Comparison of ENCODE assay signal across 13 mouse cellular contexts in the genomic region with DNA sequence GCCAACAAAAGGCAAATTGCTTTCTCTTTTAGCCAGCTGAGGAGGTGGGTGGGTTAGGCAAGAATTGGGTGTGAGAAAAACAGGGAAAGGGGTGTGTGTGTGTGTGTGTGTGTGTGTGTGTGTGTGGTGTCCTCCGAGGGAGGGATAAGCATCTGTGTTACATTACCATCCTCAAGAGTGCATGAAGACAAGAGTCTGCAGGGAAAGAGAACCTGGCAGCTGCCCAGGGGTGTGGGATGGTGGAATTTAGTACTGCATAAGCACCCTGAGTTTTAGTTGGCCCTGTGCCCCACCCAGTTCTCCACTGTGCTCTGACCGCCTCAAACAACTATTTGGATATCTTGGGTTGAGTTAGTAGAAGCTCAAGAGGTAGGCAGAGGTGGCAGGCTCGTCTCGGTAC. TPM values are rescaled to one million over a fixed set of nuclear protein-coding genes. Genes with fewer than 3 reads are reported as not detected.
DNase-seq lines count a peak whose midpoint lies in the region; ATAC-seq lines count a peak whose summit lies in the region.
"Had no signal": no experiment of that assay in that cellular context is flagged by ENCODE, and none has a peak within 500 bp of the region (broad histone marks: within the 10 kb centered on the region; RNA-seq: fewer than 3 reads in every experiment).

No protein-coding gene starts in this region.

- no peak overlapping the region for H3K4me3 ChIP-seq in heart, embryonic 11.5 days (ENCODE audit: low read depth, low read length)
- H3K4me3 ChIP-seq: liver, embryonic 13.5 days had no signal

- no peaks in the 10 kb centered on the region for H3K9me3 ChIP-seq in heart, embryonic 11.5 days (replicated peaks; ENCODE audit: control insufficient read depth, low read length)
- H3K9me3 ChIP-seq: liver, embryonic 13.5 days had no signal

- H3K9ac ChIP-seq in heart, embryonic 11.5 days (ENCODE audit: low read depth, low read length): no peak overlapping the region
- H3K9ac ChIP-seq: liver, embryonic 13.5 days had no signal

- H3K27ac ChIP-seq in heart, embryonic 11.5 days (ENCODE audit: low read depth, low read length): no peak overlapping the region
- H3K27ac ChIP-seq: liver, embryonic 13.5 days had no signal

- H3K4me2 ChIP-seq in heart, embryonic 11.5 days: no peak overlapping the region
- H3K4me2 ChIP-seq: liver, embryonic 13.5 days had no signal

- ATAC-seq in heart, embryonic 11.5 days (replicated peaks; ENCODE audit: insufficient number of reproducible peaks, low FRiP score, low TSS enrichment): no peak
- ATAC-seq: intestine, embryonic 16.5 days had no signal

- H3K27me3 ChIP-seq in heart, embryonic 11.5 days (ENCODE audit: control insufficient read depth, insufficient read depth, low read length): peaks cover 4% of the 10 kb centered on the region; the same call in 1 of the 2 replicates
- H3K27me3 ChIP-seq: CH12.LX had no signal

- peak; percentile 11 to 28 for DNase-seq in heart, postnatal 14 days
- DNase-seq in frontal cortex, postnatal 10 days (ENCODE audit: low spot score in 2 of 2): peak; percentile 22 to 55
- peak; percentile 60 to 95 for DNase-seq in left cerebral cortex, postnatal 25 days (ENCODE audit: low spot score in 2 of 2)
- DNase-seq in right cerebral cortex, postnatal 36 days (ENCODE audit: low spot score in 2 of 2): peak; percentile 79 to 83
- no peak for DNase-seq in cerebellum, adult 9-11 months
- DNase-seq in kidney, adult 11 months: no peak
- DNase-seq in thymus, postnatal 10 days (ENCODE audit: low spot score in 2 of 2): no peak
- DNase-seq: embryo, embryonic 11 days; liver, embryonic 13.5 days had no signal

- H3K36me3 ChIP-seq in heart, embryonic 11.5 days (ENCODE audit: control insufficient read depth, insufficient read depth, low read length): no peaks in the 10 kb centered on the region; the same call in 1 of the 2 replicates
- H3K36me3 ChIP-seq: liver, embryonic 13.5 days had no signal

- peaks cover 5% of the 10 kb centered on the region; the same call in 1 of the 2 replicates for H3K4me1 ChIP-seq in heart, embryonic 11.5 days (ENCODE audit: control insufficient read depth, insufficient read depth, low read length)
- H3K4me1 ChIP-seq: liver, embryonic 13.5 days had no signal

- intact Hi-C loops in heart, postnatal 14 days (cut with DNase I): loop anchor here (5.0 kb wide), 2 partner anchors 39 to 109 kb away; a partner anchor contains a TSS
- intact Hi-C loops in left cerebral cortex, postnatal 25 days (cut with DNase I): loop anchor here (5.0 kb wide), 3 partner anchors 39 to 261 kb away; a partner anchor contains a TSS

- 77% methylated on average over 4 of the region's 4 CpGs for WGBS in heart, embryonic 11.5 days (ENCODE audit: insufficient replicate concordance)

RNA-seq across cellular contexts. Expression of a gene that starts 12.7 kb away (rescaled TPM):
- 100 to 1,000 TPM; 154 to 172 TPM for total RNA-seq in heart, postnatal 14 days (2021)
- 28.6 and 30.6 TPM in 2 replicates for polyA plus RNA-seq in heart, embryonic 11.5 days (2014; fragmentation: Nextera tagmentation; extraction: Ambion mirVana)
- 10 to 100 TPM; 62.8 to 76.7 TPM for total RNA-seq in left cerebral cortex, postnatal 25 days (2021)
- total RNA-seq: CH12.LX had no signal

RNA-seq across cellular contexts. Expression of a gene that starts 28.3 kb away (rescaled TPM):
- under 1 TPM; 0.26 to 0.41 TPM for total RNA-seq in heart, postnatal 14 days (2021)
- polyA plus RNA-seq in heart, embryonic 11.5 days (2014; fragmentation: Nextera tagmentation; extraction: Ambion mirVana): not detected in 2 replicates
- total RNA-seq in left cerebral cortex, postnatal 25 days (2021): under 1 TPM; 0.27 to 0.28 TPM
- total RNA-seq: CH12.LX had no signal
- polyA plus RNA-seq: intestine, embryonic 16.5 days; spleen, adult 2 months had no signal

Comparison
In these comparisons a context has a peak if more than half of its experiments do, and no peak if none do; other contexts are left out.
1. DNase-seq: peak in heart, postnatal 14 days (2 of 2), frontal cortex, postnatal 10 days (2 of 2), left cerebral cortex, postnatal 25 days (2 of 2) and right cerebral cortex, postnatal 36 days (2 of 2); none in cerebellum, adult 9-11 months (single experiment), kidney, adult 11 months (single experiment) and thymus, postnatal 10 days (0 of 2).